Mouse (Mus musculus): ENCODE results near the gene Cep72. TPM values are rescaled to one million over a fixed set of nuclear protein-coding genes. Genes with fewer than 3 reads are reported as not detected.

Cep72 gene
- polyA plus RNA-seq (2014; fragmentation: Illumina TruSeq; extraction: RNeasy Lipid Tissue Mini Kit (QIAGEN cat#74804); ENCODE audit: low read depth, low replicate concordance) = 0.52 TPM

GRCm38 (mm10) chr13:74061613-74062377, at the start of gene Cep72:
Cep72 (minus strand) TSS chr13:74062299.

GRCm38 (mm10) chr13:74008948-74009718, 53.0 kb downstream of the Cep72 start, which contains the start of gene Tppp:
Tppp (plus strand) TSS chr13:74009407.

Other genes starting within 250 kb of the Cep72 start
- gene Nkd2, start 214.7 kb downstream of the Cep72 start, polyA plus RNA-seq (2014; fragmentation: Illumina TruSeq; extraction: RNeasy Lipid Tissue Mini Kit (QIAGEN cat#74804); ENCODE audit: low read depth, low replicate concordance) = 1.8 TPM
- 0.31 TPM for gene Trip13, start 124.5 kb downstream of the Cep72 start, polyA plus RNA-seq (2014; fragmentation: Illumina TruSeq; extraction: RNeasy Lipid Tissue Mini Kit (QIAGEN cat#74804); ENCODE audit: low read depth, low replicate concordance)
- gene Brd9, start 124.5 kb downstream of the Cep72 start, polyA plus RNA-seq (2014; fragmentation: Illumina TruSeq; extraction: RNeasy Lipid Tissue Mini Kit (QIAGEN cat#74804); ENCODE audit: low read depth, low replicate concordance) = 40.4 TPM
- not detected for gene Zdhhc11, start 98.4 kb downstream of the Cep72 start, polyA plus RNA-seq (2014; fragmentation: Illumina TruSeq; extraction: RNeasy Lipid Tissue Mini Kit (QIAGEN cat#74804); ENCODE audit: low read depth, low replicate concordance)
- 19.4 TPM for gene Tppp, start 52.9 kb downstream of the Cep72 start, polyA plus RNA-seq (2014; fragmentation: Illumina TruSeq; extraction: RNeasy Lipid Tissue Mini Kit (QIAGEN cat#74804); ENCODE audit: low read depth, low replicate concordance)
- gene Slc9a3, start 59.2 kb upstream of the Cep72 start, polyA plus RNA-seq (2014; fragmentation: Illumina TruSeq; extraction: RNeasy Lipid Tissue Mini Kit (QIAGEN cat#74804); ENCODE audit: low read depth, low replicate concordance) = 0.68 TPM
- 45.1 TPM for gene Exoc3, start 146.4 kb upstream of the Cep72 start, polyA plus RNA-seq (2014; fragmentation: Illumina TruSeq; extraction: RNeasy Lipid Tissue Mini Kit (QIAGEN cat#74804); ENCODE audit: low read depth, low replicate concordance)
- gene Ahrr, start 230.0 kb upstream of the Cep72 start, polyA plus RNA-seq (2014; fragmentation: Illumina TruSeq; extraction: RNeasy Lipid Tissue Mini Kit (QIAGEN cat#74804); ENCODE audit: low read depth, low replicate concordance) = 2.6 TPM

All from heart, adult 10 weeks (tissue).